Mouse (Mus musculus) kidney, postnatal 25 days (tissue): ENCODE measurements around the gene Klhl3.
A peak's percentile ranks its signal among the peaks of the same experiment; 100 is the strongest.

ENCODE experiments used
- DNase-seq, 2 experiments: peaks; one replicate each; pipeline ENCODE4 v3.0.0; 2021; ENCODE audit warnings: mixed read lengths in 2 of 2

The Klhl3 gene

GRCm38 (mm10) chr13:58124278-58124677 lies 10.9 kb upstream of the Klhl3 start:
- no peak for DNase-seq

- peak; percentile 67 to 89 for DNase-seq
Measured at GRCm38 (mm10) chr13:58123381-58123780, 10.0 kb upstream of the Klhl3 start.

- DNase-seq: peak; percentile 45 to 70
Measured at GRCm38 (mm10) chr13:58122786-58123297, 9.4 kb upstream of the Klhl3 start.

GRCm38 (mm10) chr13:58117318-58118017 lies 4.1 kb upstream of the Klhl3 start:
- DNase-seq: peak; percentile 68 to 73

- no peak for DNase-seq
Measured at GRCm38 (mm10) chr13:58116801-58117200, 3.4 kb upstream of the Klhl3 start.

DNA sequence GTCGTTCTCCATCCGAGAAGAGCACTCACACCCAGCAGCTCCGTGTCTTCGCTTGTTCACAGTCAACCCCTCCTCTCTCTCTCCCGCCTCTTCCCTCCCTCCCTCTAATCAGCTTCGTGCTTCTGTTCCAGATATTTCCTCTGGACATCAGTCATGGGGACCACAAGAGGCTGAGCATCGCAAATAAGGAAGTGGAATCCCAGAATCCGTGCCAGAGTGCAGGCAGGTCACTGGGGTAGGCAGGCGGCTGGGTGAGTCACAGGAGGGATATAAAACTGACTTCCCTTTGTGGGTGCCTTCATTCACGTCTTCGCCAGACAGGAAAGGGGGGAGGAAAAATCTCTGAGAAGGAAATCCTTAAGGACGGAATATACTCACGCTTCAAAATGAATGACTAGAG lies 1.8 kb upstream of the Klhl3 start:
- DNase-seq: peak; percentile 68 to 76

DNA sequence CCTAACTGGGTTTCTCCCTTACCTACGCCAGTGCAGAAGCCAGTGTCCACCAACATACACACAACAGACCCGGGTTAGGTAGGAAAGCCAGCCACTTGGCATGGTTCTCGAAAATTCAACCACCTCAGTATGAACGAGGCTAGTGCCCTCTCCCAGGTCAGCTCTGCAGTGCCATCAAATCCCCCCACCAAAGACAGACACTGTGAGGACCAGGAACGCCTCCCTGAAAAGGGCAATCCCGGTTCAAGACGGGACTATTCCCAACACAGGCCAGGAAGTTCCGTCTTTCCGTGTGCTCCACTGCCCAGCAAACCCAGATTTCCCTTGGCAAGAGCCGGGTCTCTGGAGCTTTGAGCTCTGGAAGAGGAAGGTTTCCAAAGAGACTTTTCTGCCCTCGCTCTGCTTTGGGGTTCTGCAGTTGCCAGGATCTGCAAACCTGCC lies 771 bp downstream of the Klhl3 start:
- no peak for DNase-seq

- no peak for DNase-seq
Measured at GRCm38 (mm10) chr13:58112191-58112590, 1.2 kb downstream of the Klhl3 start.

DNA sequence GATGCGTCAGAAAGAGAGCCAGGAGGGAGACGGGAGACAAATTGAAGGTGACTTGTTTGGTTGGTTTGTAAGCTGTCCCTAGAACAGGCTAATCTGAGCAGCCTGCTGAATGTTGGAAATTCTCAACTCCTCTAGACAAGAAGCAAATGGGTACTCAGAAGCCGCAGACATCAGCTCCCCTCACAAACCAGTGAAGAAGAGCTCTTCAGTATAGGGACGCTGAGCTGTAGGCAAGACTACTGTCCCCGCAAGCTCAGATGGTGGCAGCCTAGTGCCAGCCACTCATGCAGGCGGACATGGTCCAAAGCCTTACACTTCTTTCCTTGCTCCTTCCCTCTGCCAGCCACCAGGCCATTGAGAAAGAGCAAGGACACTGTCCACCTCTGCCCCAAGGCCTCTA lies 2.1 kb downstream of the Klhl3 start:
- DNase-seq: no peak

DNA sequence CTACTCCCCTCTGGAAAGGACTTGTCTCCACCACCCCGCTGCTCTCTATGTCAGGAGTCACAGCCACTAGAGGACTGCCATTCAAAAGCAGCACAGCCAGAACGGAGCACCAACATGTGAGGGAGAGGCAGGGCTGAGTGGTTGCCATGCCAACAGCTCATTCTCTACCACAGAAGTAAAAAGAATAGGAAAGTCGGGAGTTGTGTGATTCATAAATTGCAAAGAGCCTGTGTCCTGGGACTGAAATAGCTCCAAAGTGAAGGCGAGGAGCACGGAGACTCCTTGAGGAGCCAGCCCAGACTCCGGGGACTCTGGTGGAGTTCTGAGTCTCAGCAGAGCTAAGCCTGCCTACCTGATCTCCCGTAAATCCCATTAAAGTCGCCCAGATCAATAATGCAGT lies 22.7 kb downstream of the Klhl3 start:
- DNase-seq: peak in 1 of 2 experiments; percentile 49

DNA sequence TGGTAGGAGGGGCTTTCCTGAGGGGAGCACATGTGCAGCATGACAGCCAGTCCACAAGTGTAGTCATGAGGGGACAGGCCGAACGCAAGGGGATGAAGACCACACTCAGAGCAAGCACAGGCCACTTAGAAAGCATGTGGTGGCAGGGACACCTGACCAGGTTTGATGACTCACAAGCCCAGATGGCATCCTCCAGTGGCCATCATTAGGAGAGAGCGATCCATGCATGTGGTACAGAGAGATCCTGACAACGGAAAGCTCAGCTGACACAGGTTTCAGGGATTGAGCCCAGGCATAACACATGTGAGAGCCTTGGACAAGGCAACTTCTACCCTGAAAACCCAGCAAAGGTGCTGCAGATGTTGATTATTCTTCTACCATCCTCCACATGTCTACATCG lies 29.0 kb downstream of the Klhl3 start:
- no peak for DNase-seq

DNA sequence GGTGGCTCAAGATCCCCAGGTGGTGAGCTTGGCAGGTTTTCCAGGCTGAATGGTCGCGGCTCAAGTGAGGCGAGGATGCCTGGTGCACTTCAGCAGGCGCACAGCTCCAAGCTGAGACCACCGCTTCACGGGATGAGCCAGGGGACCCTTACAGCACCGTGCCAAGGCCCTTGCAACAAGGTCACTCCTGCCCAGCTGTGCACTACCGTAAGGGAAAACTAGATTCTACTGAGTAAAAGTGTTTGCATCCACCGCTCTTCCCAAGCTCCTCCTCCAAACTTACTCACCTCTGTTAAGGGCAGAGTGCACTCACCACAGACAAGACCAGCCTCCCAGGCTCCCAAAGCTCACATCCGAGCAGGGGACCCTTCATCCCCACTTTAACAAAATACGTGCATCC lies 29.9 kb downstream of the Klhl3 start:
- DNase-seq: no peak

DNA sequence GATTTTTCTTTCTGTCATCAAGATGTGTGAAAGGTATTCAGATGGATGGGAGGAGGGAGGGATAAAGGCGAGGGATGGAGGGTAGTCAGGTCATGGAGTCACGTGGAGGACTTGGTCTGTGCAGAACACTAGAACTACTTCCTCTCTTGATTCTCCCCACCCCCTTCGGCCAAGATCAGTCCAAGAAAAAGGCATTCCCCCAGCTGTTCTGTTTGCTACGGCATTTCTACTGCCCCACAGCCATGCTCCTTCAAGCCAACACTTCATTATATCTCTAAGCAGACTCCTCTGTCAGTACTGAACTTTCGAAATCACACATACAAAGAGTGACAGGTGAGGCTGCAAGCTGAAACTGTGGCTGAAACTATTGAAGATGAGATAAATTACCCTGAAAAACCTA lies 30.3 kb downstream of the Klhl3 start:
- no peak for DNase-seq

- no peak for DNase-seq
Measured at GRCm38 (mm10) chr13:58078361-58078760, 35.0 kb downstream of the Klhl3 start.

- DNase-seq: no peak
Measured at GRCm38 (mm10) chr13:58074881-58075280, 38.5 kb downstream of the Klhl3 start.

GRCm38 (mm10) chr13:58074466-58074865 lies 38.9 kb downstream of the Klhl3 start:
- DNase-seq: no peak

GRCm38 (mm10) chr13:58073254-58073882 lies 40.0 kb downstream of the Klhl3 start:
- DNase-seq: no peak

GRCm38 (mm10) chr13:58071209-58071608 lies 42.2 kb downstream of the Klhl3 start:
- no peak for DNase-seq

GRCm38 (mm10) chr13:58070504-58070903 lies 42.9 kb downstream of the Klhl3 start:
- DNase-seq: peak in 1 of 2 experiments; percentile 46

- DNase-seq: peak in 1 of 2 experiments; percentile 59
Measured at GRCm38 (mm10) chr13:58068421-58069209, 44.8 kb downstream of the Klhl3 start.

GRCm38 (mm10) chr13:58067540-58068103 lies 45.8 kb downstream of the Klhl3 start:
- peak; percentile 94 to 98 for DNase-seq

GRCm38 (mm10) chr13:58066496-58067389 lies 46.6 kb downstream of the Klhl3 start:
- peak; percentile 74 to 85 for DNase-seq
